Mouse (Mus musculus): ENCODE measurements around the gene Trmo.

DNA sequence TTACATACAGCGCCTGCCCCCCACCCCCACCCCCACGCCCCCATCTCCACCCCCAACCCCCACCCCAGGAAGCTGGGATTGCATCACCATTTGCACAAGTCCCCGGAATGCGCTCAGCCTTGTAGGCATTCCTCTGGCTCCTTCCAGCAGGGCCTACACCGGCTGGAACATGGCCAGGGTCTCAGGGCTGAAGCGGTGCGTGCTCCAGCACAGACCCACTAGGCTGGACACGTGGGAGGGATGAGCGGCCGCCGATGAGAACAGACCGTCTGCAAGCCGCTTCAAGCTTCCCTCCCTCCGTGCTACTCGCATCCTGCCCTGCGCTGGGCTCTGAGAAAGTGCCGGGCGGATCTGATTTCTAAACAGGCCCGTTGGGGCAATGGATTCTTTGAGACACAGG is 18.2 kb downstream of the Trmo start:
- TF ChIP-seq POLR2A (IDR thresholded peaks at IDR 0.05; ENCODE audit: borderline replicate concordance, extremely low read depth, insufficient read depth, insufficient read length, poor library complexity, severe bottlenecking): no peak
- TF ChIP-seq CTCF (IDR thresholded peaks at IDR 0.05; ENCODE audit: borderline replicate concordance, extremely low read depth, insufficient read depth, insufficient read length): no peak

All from brain, embryonic 14.5 days (tissue).